Mouse (Mus musculus) testis, adult 2 months (tissue): Measurements from ENCODE around the gene Tmem62.

ENCODE experiments used
- CTCF ChIP-seq: fragments of 200-500 bp; IDR thresholded peaks from 2 replicates; pipeline ENCODE4 v1.5.1; 2012; ENCODE audit warnings: low read depth, mild to moderate bottlenecking, inconsistent platforms, low read length, moderate library complexity; ENCODE audit not compliant: control insufficient read depth, insufficient read depth, insufficient replicate concordance
- POLR2A ChIP-seq: fragments of 200-500 bp; IDR thresholded peaks from 2 replicates; pipeline ENCODE4 v1.6.1; 2012; ENCODE audit warnings: low read depth, mild to moderate bottlenecking, inconsistent platforms, low read length, moderate library complexity; ENCODE audit not compliant: control insufficient read depth

GRCm38 (mm10) chr2:120959363-120959762 lies 17.5 kb upstream of the Tmem62 start:
- no peak for TF ChIP-seq POLR2A
- no peak for TF ChIP-seq CTCF
